Mouse (Mus musculus): Measurements from ENCODE around the gene Ebf3. TPM values are rescaled to one million over a fixed set of nuclear protein-coding genes. Genes with fewer than 3 reads are reported as not detected.

The Ebf3 gene
- polyA plus RNA-seq (2014; fragmentation: Nextera tagmentation; extraction: Ambion mirVana), result 1.6 and 1.9 TPM in 2 replicates

- Histone ChIP-seq H3K36me3 (ENCODE audit: control insufficient read depth, insufficient read depth, low read length) (no peaks in the 10 kb centered on the region), H3K9me3 (ENCODE audit: control insufficient read depth, low read depth, low read length) (no peaks in the 10 kb centered on the region), H3K4me2 (replicated peaks; ENCODE audit: low read depth, low read length) (peak within 1 kb of the TSS; percentile 96), H3K27ac (ENCODE audit: low read length) (peak within 1 kb of the TSS; percentile 55; the same call in 1 of the 2 replicates), H3K4me1 (ENCODE audit: control insufficient read depth, insufficient read depth, low read length) (peaks cover 15% of the 10 kb centered on the region; the same call in 1 of the 2 replicates), H3K9ac (replicated peaks; ENCODE audit: low read depth, low read length) (peak within 1 kb of the TSS; percentile 55), H3K4me3 (ENCODE audit: low read depth, low read length) (peak within 1 kb of the TSS; percentile 54), H3K27me3 (ENCODE audit: control insufficient read depth, insufficient read depth, low read length) (peaks cover 56% of the 10 kb centered on the region)
- under 1% methylated on average over 87 of the region's 127 CpGs for WGBS
- ATAC-seq (ENCODE audit: insufficient number of reproducible peaks, insufficient read depth, low FRiP score, low read depth), result peak; percentile 83
Observed at GRCm38 (mm10) chr7:137313904-137314691, at the start of gene Ebf3. Gene Ebf3 (minus strand): TSS chr7:137314445.

- Histone ChIP-seq H3K9me3 (ENCODE audit: control insufficient read depth, low read depth, low read length) (no peaks in the 10 kb centered on the region), H3K4me2 (replicated peaks; ENCODE audit: low read depth, low read length) (no peak overlapping the region), H3K9ac (replicated peaks; ENCODE audit: low read depth, low read length) (no peak overlapping the region), H3K27ac (ENCODE audit: low read length) (no peak overlapping the region), H3K4me3 (ENCODE audit: low read depth, low read length) (no peak overlapping the region), H3K4me1 (ENCODE audit: control insufficient read depth, insufficient read depth, low read length) (0 out of 2 replicates have a peak, but pooled peaks cover 4% of the 10 kb centered on the region), H3K36me3 (ENCODE audit: control insufficient read depth, insufficient read depth, low read length) (no peaks in the 10 kb centered on the region), H3K27me3 (ENCODE audit: control insufficient read depth, insufficient read depth, low read length) (no peaks in the 10 kb centered on the region)
- WGBS, result 70% methylated on average over 7 of the region's 7 CpGs
- ATAC-seq (ENCODE audit: insufficient number of reproducible peaks, insufficient read depth, low FRiP score, low read depth), result no peak
Observed at GRCm38 (mm10) chr7:137346860-137347259, 32.6 kb upstream of the Ebf3 start.

- Histone ChIP-seq H3K27me3 (ENCODE audit: control insufficient read depth, insufficient read depth, low read length) (no peaks in the 10 kb centered on the region), H3K9ac (replicated peaks; ENCODE audit: low read depth, low read length) (no peak overlapping the region), H3K9me3 (ENCODE audit: control insufficient read depth, low read depth, low read length) (no peaks in the 10 kb centered on the region), H3K4me2 (replicated peaks; ENCODE audit: low read depth, low read length) (no peak overlapping the region), H3K4me1 (ENCODE audit: control insufficient read depth, insufficient read depth, low read length) (0 out of 2 replicates have a peak, but pooled peaks cover 4% of the 10 kb centered on the region), H3K27ac (ENCODE audit: low read length) (no peak overlapping the region), H3K4me3 (ENCODE audit: low read depth, low read length) (no peak overlapping the region), H3K36me3 (ENCODE audit: control insufficient read depth, insufficient read depth, low read length) (no peaks in the 10 kb centered on the region)
- no peak for ATAC-seq (ENCODE audit: insufficient number of reproducible peaks, insufficient read depth, low FRiP score, low read depth)
- WGBS, result 53% methylated on average over 10 of the region's 10 CpGs
Observed at GRCm38 (mm10) chr7:137346068-137346467, 31.8 kb upstream of the Ebf3 start.

GRCm38 (mm10) chr7:137333951-137334350 lies 19.7 kb upstream of the Ebf3 start:
- H3K4me2 ChIP-seq (replicated peaks; ENCODE audit: low read depth, low read length), result no peak overlapping the region
- 0 out of 2 replicates have a peak, but pooled peaks cover 3% of the 10 kb centered on the region for H3K27me3 ChIP-seq (ENCODE audit: control insufficient read depth, insufficient read depth, low read length)
- no peak overlapping the region for H3K9ac ChIP-seq (replicated peaks; ENCODE audit: low read depth, low read length)
- ATAC-seq (ENCODE audit: insufficient number of reproducible peaks, insufficient read depth, low FRiP score, low read depth), result no peak
- no peak overlapping the region for H3K4me3 ChIP-seq (ENCODE audit: low read depth, low read length)
- no peak overlapping the region for H3K27ac ChIP-seq (ENCODE audit: low read length)
- no peaks in the 10 kb centered on the region for H3K4me1 ChIP-seq (ENCODE audit: control insufficient read depth, insufficient read depth, low read length)
- no peaks in the 10 kb centered on the region for H3K36me3 ChIP-seq (ENCODE audit: control insufficient read depth, insufficient read depth, low read length)
- no peaks in the 10 kb centered on the region for H3K9me3 ChIP-seq (ENCODE audit: control insufficient read depth, low read depth, low read length)
- 84% methylated on average over 2 of the region's 2 CpGs for WGBS

GRCm38 (mm10) chr7:137322926-137323325 lies 8.7 kb upstream of the Ebf3 start:
- Histone ChIP-seq H3K27ac (ENCODE audit: low read length) (no peak overlapping the region), H3K4me3 (ENCODE audit: low read depth, low read length) (peak overlapping the region; percentile 34), H3K27me3 (ENCODE audit: control insufficient read depth, insufficient read depth, low read length) (peaks cover 59% of the 10 kb centered on the region), H3K9ac (replicated peaks; ENCODE audit: low read depth, low read length) (no peak overlapping the region), H3K4me1 (ENCODE audit: control insufficient read depth, insufficient read depth, low read length) (peaks cover 11% of the 10 kb centered on the region), H3K4me2 (replicated peaks; ENCODE audit: low read depth, low read length) (peak overlapping the region; percentile 80), H3K36me3 (ENCODE audit: control insufficient read depth, insufficient read depth, low read length) (no peaks in the 10 kb centered on the region), H3K9me3 (ENCODE audit: control insufficient read depth, low read depth, low read length) (no peaks in the 10 kb centered on the region)
- no peak for ATAC-seq (ENCODE audit: insufficient number of reproducible peaks, insufficient read depth, low FRiP score, low read depth)
- WGBS, result 3% methylated on average over 21 of the region's 21 CpGs

- Histone ChIP-seq H3K4me3 (ENCODE audit: low read depth, low read length) (peak overlapping the region; percentile 34), H3K4me2 (replicated peaks; ENCODE audit: low read depth, low read length) (peak overlapping the region; percentile 80), H3K4me1 (ENCODE audit: control insufficient read depth, insufficient read depth, low read length) (peaks cover 13% of the 10 kb centered on the region), H3K27me3 (ENCODE audit: control insufficient read depth, insufficient read depth, low read length) (peaks cover 66% of the 10 kb centered on the region), H3K9me3 (ENCODE audit: control insufficient read depth, low read depth, low read length) (no peaks in the 10 kb centered on the region), H3K9ac (replicated peaks; ENCODE audit: low read depth, low read length) (no peak overlapping the region; the same call in 1 of the 2 replicates), H3K27ac (ENCODE audit: low read length) (no peak overlapping the region), H3K36me3 (ENCODE audit: control insufficient read depth, insufficient read depth, low read length) (no peaks in the 10 kb centered on the region)
- WGBS, result under 1% methylated on average over 54 of the region's 72 CpGs
- no peak for ATAC-seq (ENCODE audit: insufficient number of reproducible peaks, insufficient read depth, low FRiP score, low read depth)
Observed at GRCm38 (mm10) chr7:137321961-137322784, 7.9 kb upstream of the Ebf3 start.

GRCm38 (mm10) chr7:137321141-137321813 lies 7.0 kb upstream of the Ebf3 start:
- under 1% methylated on average over 52 of the region's 52 CpGs for WGBS
- Histone ChIP-seq H3K4me2 (replicated peaks; ENCODE audit: low read depth, low read length) (peak overlapping the region; percentile 39), H3K36me3 (ENCODE audit: control insufficient read depth, insufficient read depth, low read length) (no peaks in the 10 kb centered on the region), H3K27me3 (ENCODE audit: control insufficient read depth, insufficient read depth, low read length) (peaks cover 71% of the 10 kb centered on the region), H3K27ac (ENCODE audit: low read length) (no peak overlapping the region), H3K9me3 (ENCODE audit: control insufficient read depth, low read depth, low read length) (no peaks in the 10 kb centered on the region), H3K9ac (replicated peaks; ENCODE audit: low read depth, low read length) (no peak overlapping the region), H3K4me3 (ENCODE audit: low read depth, low read length) (peak overlapping the region; percentile 17), H3K4me1 (ENCODE audit: control insufficient read depth, insufficient read depth, low read length) (peaks cover 13% of the 10 kb centered on the region)
- peak; percentile 48; the same call in 1 of the 2 replicates for ATAC-seq (ENCODE audit: insufficient number of reproducible peaks, insufficient read depth, low FRiP score, low read depth)

- Histone ChIP-seq H3K9me3 (ENCODE audit: control insufficient read depth, low read depth, low read length) (no peaks in the 10 kb centered on the region), H3K27ac (ENCODE audit: low read length) (no peak overlapping the region), H3K9ac (replicated peaks; ENCODE audit: low read depth, low read length) (no peak overlapping the region), H3K36me3 (ENCODE audit: control insufficient read depth, insufficient read depth, low read length) (no peaks in the 10 kb centered on the region), H3K4me1 (ENCODE audit: control insufficient read depth, insufficient read depth, low read length) (peaks cover 13% of the 10 kb centered on the region), H3K4me3 (ENCODE audit: low read depth, low read length) (no peak overlapping the region), H3K27me3 (ENCODE audit: control insufficient read depth, insufficient read depth, low read length) (peaks cover 81% of the 10 kb centered on the region), H3K4me2 (replicated peaks; ENCODE audit: low read depth, low read length) (no peak overlapping the region)
- ATAC-seq (ENCODE audit: insufficient number of reproducible peaks, insufficient read depth, low FRiP score, low read depth), result no peak
- WGBS, result 8% methylated on average over 11 of the region's 11 CpGs
Observed at GRCm38 (mm10) chr7:137320320-137320719, 6.1 kb upstream of the Ebf3 start.

All from stomach, embryonic 14.5 days (tissue).